Mouse (Mus musculus): ENCODE results near the gene Msl2. TPM values are rescaled to one million over a fixed set of nuclear protein-coding genes. Genes with fewer than 3 reads are reported as not detected.

Gene Msl2
- polyA plus RNA-seq, 1 experiment from 2014 or later, result 3.5 TPM

GRCm38 (mm10) chr9:101075694-101076093 is 1.8 kb downstream of the Msl2 start:
- H3K9me3 ChIP-seq (ENCODE audit: control insufficient read depth, low read length), result no peaks in the 10 kb centered on the region
- DNase-seq (ENCODE audit: low spot score) (no peak), ATAC-seq (ENCODE audit: low FRiP score, low TSS enrichment) (no peak)
- H3K27ac ChIP-seq (replicated peaks), result peak overlapping the region; percentile 36; the same call in 1 of the 2 replicates
- peak overlapping the region; percentile 70 for H3K4me2 ChIP-seq (replicated peaks; ENCODE audit: low read depth)
- no peaks in the 10 kb centered on the region for H3K36me3 ChIP-seq (ENCODE audit: control insufficient read depth, insufficient read depth, low read length)
- peak overlapping the region; percentile 99 for H3K9ac ChIP-seq (ENCODE audit: low read length)
- 0 out of 2 replicates have a peak, but pooled peaks cover 5% of the 10 kb centered on the region for H3K4me1 ChIP-seq (replicated peaks; ENCODE audit: control insufficient read depth, insufficient read depth)
- under 1% methylated on average over 8 of the region's 8 CpGs for WGBS
- TF ChIP-seq EP300 (optimal IDR thresholded peaks at IDR 0.05) (no peak), CTCF (IDR thresholded peaks at IDR 0.05; ENCODE audit: low read depth) (no peak)
- no peaks in the 10 kb centered on the region for H3K27me3 ChIP-seq (ENCODE audit: control insufficient read depth, insufficient read depth, low read length)
- H3K4me3 ChIP-seq (ENCODE audit: low read depth, low read length), result peak overlapping the region; percentile 98

GRCm38 (mm10) chr9:101076095-101076875 is 2.4 kb downstream of the Msl2 start:
- peak overlapping the region; percentile 99 for H3K9ac ChIP-seq (ENCODE audit: low read length)
- H3K4me2 ChIP-seq (replicated peaks; ENCODE audit: low read depth), result peak overlapping the region; percentile 70
- peak overlapping the region; percentile 98 for H3K4me3 ChIP-seq (ENCODE audit: low read depth, low read length)
- H3K27me3 ChIP-seq (ENCODE audit: control insufficient read depth, insufficient read depth, low read length), result no peaks in the 10 kb centered on the region
- 0 out of 2 replicates have a peak, but pooled peaks cover 5% of the 10 kb centered on the region for H3K4me1 ChIP-seq (replicated peaks; ENCODE audit: control insufficient read depth, insufficient read depth)
- TF ChIP-seq CTCF (IDR thresholded peaks at IDR 0.05; ENCODE audit: low read depth), result no peak
- TF ChIP-seq EP300 (optimal IDR thresholded peaks at IDR 0.05), result no peak
- WGBS, result under 1% methylated on average over 18 of the region's 18 CpGs
- ATAC-seq (ENCODE audit: low FRiP score, low TSS enrichment) (no peak), DNase-seq (ENCODE audit: low spot score) (peak; percentile 35)
- H3K9me3 ChIP-seq (ENCODE audit: control insufficient read depth, low read length), result no peaks in the 10 kb centered on the region
- H3K36me3 ChIP-seq (ENCODE audit: control insufficient read depth, insufficient read depth, low read length), result no peaks in the 10 kb centered on the region
- peak overlapping the region; percentile 45 for H3K27ac ChIP-seq (replicated peaks)

- Histone ChIP-seq H3K4me2 (replicated peaks; ENCODE audit: low read depth) (peak overlapping the region; percentile 70), H3K4me1 (replicated peaks; ENCODE audit: control insufficient read depth, insufficient read depth) (0 out of 2 replicates have a peak, but pooled peaks cover 5% of the 10 kb centered on the region), H3K9me3 (ENCODE audit: control insufficient read depth, low read length) (no peaks in the 10 kb centered on the region), H3K27ac (replicated peaks) (no peak overlapping the region), H3K36me3 (ENCODE audit: control insufficient read depth, insufficient read depth, low read length) (no peaks in the 10 kb centered on the region), H3K27me3 (ENCODE audit: control insufficient read depth, insufficient read depth, low read length) (no peaks in the 10 kb centered on the region), H3K4me3 (ENCODE audit: low read depth, low read length) (peak overlapping the region; percentile 98), H3K9ac (ENCODE audit: low read length) (peak overlapping the region; percentile 99; the same call in 1 of the 2 replicates)
- no peak for DNase-seq (ENCODE audit: low spot score)
- no peak for TF ChIP-seq EP300 (optimal IDR thresholded peaks at IDR 0.05)
- no peak for TF ChIP-seq CTCF (IDR thresholded peaks at IDR 0.05; ENCODE audit: low read depth)
- ATAC-seq (ENCODE audit: low FRiP score, low TSS enrichment), result no peak
Observed at GRCm38 (mm10) chr9:101077486-101077885, 3.6 kb downstream of the Msl2 start.

- no peaks in the 10 kb centered on the region for H3K9me3 ChIP-seq (ENCODE audit: control insufficient read depth, low read length)
- H3K4me3 ChIP-seq (ENCODE audit: low read depth, low read length), result peak overlapping the region; percentile 10; the same call in 1 of the 2 replicates
- H3K36me3 ChIP-seq (ENCODE audit: control insufficient read depth, insufficient read depth, low read length), result no peaks in the 10 kb centered on the region
- no peak for DNase-seq (ENCODE audit: low spot score)
- 61% methylated on average over 4 of the region's 4 CpGs for WGBS
- no peak for ATAC-seq (ENCODE audit: low FRiP score, low TSS enrichment)
- H3K9ac ChIP-seq (ENCODE audit: low read length), result no peak overlapping the region
- no peaks in the 10 kb centered on the region for H3K27me3 ChIP-seq (ENCODE audit: control insufficient read depth, insufficient read depth, low read length)
- 0 out of 2 replicates have a peak overlapping the region, but pooled peaks have one; percentile 5 for H3K27ac ChIP-seq (replicated peaks)
- H3K4me1 ChIP-seq (replicated peaks; ENCODE audit: control insufficient read depth, insufficient read depth), result 0 out of 2 replicates have a peak, but pooled peaks cover 5% of the 10 kb centered on the region
- no peak for TF ChIP-seq CTCF (IDR thresholded peaks at IDR 0.05; ENCODE audit: low read depth)
- TF ChIP-seq EP300 (optimal IDR thresholded peaks at IDR 0.05), result no peak
- peak overlapping the region; percentile 42 for H3K4me2 ChIP-seq (replicated peaks; ENCODE audit: low read depth)
Observed at GRCm38 (mm10) chr9:101078579-101078978, 4.7 kb downstream of the Msl2 start.

GRCm38 (mm10) chr9:101080046-101080685 is 6.3 kb downstream of the Msl2 start:
- no peaks in the 10 kb centered on the region for H3K36me3 ChIP-seq (ENCODE audit: control insufficient read depth, insufficient read depth, low read length)
- WGBS, result 38% methylated on average over 3 of the region's 3 CpGs
- H3K4me1 ChIP-seq (replicated peaks; ENCODE audit: control insufficient read depth, insufficient read depth), result 0 out of 2 replicates have a peak, but pooled peaks cover 5% of the 10 kb centered on the region
- DNase-seq (ENCODE audit: low spot score), result no peak
- peak; percentile 43; the same call in 1 of the 2 replicates for ATAC-seq (ENCODE audit: low FRiP score, low TSS enrichment)
- H3K27me3 ChIP-seq (ENCODE audit: control insufficient read depth, insufficient read depth, low read length), result no peaks in the 10 kb centered on the region
- H3K4me3 ChIP-seq (ENCODE audit: low read depth, low read length), result no peak overlapping the region
- H3K4me2 ChIP-seq (replicated peaks; ENCODE audit: low read depth), result no peak overlapping the region
- H3K9ac ChIP-seq (ENCODE audit: low read length), result no peak overlapping the region
- TF ChIP-seq CTCF (IDR thresholded peaks at IDR 0.05; ENCODE audit: low read depth) (peak; percentile 43; the same call in 1 of the 2 replicates), EP300 (optimal IDR thresholded peaks at IDR 0.05) (no peak)
- H3K27ac ChIP-seq (replicated peaks), result no peak overlapping the region
- H3K9me3 ChIP-seq (ENCODE audit: control insufficient read depth, low read length), result no peaks in the 10 kb centered on the region
